Mouse (Mus musculus): ENCODE measurements around the gene Plod3.

DNA sequence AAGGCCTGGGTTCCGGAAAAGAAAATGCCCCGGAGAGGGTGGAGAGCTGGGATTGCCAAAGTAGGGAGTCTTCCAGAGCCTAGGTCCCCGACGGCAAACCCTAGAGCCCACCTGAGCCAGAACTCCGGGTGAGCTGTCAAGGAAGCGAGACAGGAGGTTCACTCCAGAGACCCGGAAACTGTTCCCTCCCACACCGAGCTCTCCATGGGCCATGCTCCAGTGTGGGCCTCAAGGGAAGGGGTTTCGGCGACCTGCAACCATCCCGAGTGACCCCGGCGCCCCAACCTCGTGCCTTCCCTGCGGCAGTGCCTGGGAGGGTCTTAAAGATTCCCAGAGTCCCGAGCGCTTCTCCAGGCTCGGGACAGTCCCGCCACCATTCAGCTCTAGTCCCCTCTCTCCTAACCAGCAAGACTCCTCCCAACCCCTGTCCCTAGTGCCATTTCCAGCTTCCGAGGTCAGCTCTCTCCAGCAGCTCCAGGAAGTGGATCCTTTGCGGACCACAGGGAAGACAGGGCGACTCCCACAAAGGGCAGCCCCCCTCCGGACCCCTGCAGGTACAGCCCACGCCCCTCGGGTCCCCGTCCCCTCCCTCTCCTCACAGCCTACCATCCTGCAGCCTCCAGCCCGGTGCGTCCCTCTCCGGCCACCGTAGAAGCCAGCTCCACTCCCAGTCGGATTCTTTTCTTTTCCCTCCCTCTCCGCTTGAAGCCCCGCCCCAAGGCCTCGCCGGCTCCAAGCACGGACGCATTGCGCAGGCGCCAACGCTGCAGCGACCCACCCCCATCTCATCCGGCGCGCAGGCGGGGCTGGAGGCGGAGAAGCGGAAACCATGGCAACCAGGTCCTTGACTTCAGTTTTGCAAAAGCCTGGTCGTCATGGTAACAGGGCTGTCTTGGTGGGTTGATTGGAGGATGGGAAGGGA, 58.8 kb downstream of the Plod3 start, which contains the start of gene Ap1s1:
- TF ChIP-seq CTCF (IDR thresholded peaks at IDR 0.05; ENCODE audit: low read depth, low read length): no peak
- TF ChIP-seq POLR2A (IDR thresholded peaks at IDR 0.05; ENCODE audit: extremely low read depth, insufficient read depth, low read length): no peak

Data from liver, adult 2 months (tissue).